In genomic region chr8:123443576-123443921, GRCm38 (mm10) we compare ENCODE assay signal across 8 mouse cellular contexts. TPM values are rescaled to one million over a fixed set of nuclear protein-coding genes. Genes with fewer than 3 reads are reported as not detected.
DNase-seq lines count a peak whose midpoint lies in the region; ATAC-seq lines count a peak whose summit lies in the region.

No protein-coding gene starts in this region.

- 47% methylated on average over 4 of the region's 4 CpGs for WGBS in neural tube, embryonic 11.5 days
- WGBS in forebrain, embryonic 12.5 days: 22% methylated on average over 4 of the region's 4 CpGs
- 10% methylated on average over 4 of the region's 4 CpGs for WGBS in large intestine, adult 2 months
- 29% methylated on average over 4 of the region's 4 CpGs for WGBS in neural tube, embryonic 13.5 days

- H3K27ac ChIP-seq in neural tube, embryonic 11.5 days (ENCODE audit: low read depth, low read length): no peak overlapping the region
- H3K27ac ChIP-seq in forebrain, embryonic 12.5 days: no peak overlapping the region
- peak overlapping the region; percentile 70 for H3K27ac ChIP-seq in neural tube, embryonic 13.5 days (replicated peaks)

- H3K4me2 ChIP-seq in neural tube, embryonic 11.5 days (ENCODE audit: low read depth): peak overlapping the region; percentile 63
- H3K4me2 ChIP-seq in forebrain, embryonic 12.5 days: peak overlapping the region; percentile 72
- peak overlapping the region; percentile 67 for H3K4me2 ChIP-seq in neural tube, embryonic 13.5 days

- no peaks in the 10 kb centered on the region for H3K36me3 ChIP-seq in neural tube, embryonic 11.5 days (ENCODE audit: control insufficient read depth, insufficient read depth, low read length)
- H3K36me3 ChIP-seq in forebrain, embryonic 12.5 days (replicated peaks): no peaks in the 10 kb centered on the region
- peaks cover 27% of the 10 kb centered on the region for H3K36me3 ChIP-seq in neural tube, embryonic 13.5 days

- no peak for DNase-seq in neural tube, embryonic 11.5 days (ENCODE audit: low spot score)
- no peak for DNase-seq in neural tube, embryonic 10.5 days (ENCODE audit: extremely low spot score, low spot score)
- DNase-seq in large intestine, adult 2 months (ENCODE audit: low read depth, low spot score): peak; percentile 33
- DNase-seq in left cerebral cortex, postnatal 14 days (ENCODE audit: low spot score in 2 of 2): no peak
- no peak for DNase-seq in spleen, adult 12 weeks (ENCODE audit: low spot score)
- no peak for DNase-seq in T-cell, adult 2 months (ENCODE audit: low spot score)

- H3K9me3 ChIP-seq in neural tube, embryonic 11.5 days (ENCODE audit: control insufficient read depth, low read length): no peaks in the 10 kb centered on the region
- no peaks in the 10 kb centered on the region for H3K9me3 ChIP-seq in forebrain, embryonic 12.5 days
- no peaks in the 10 kb centered on the region for H3K9me3 ChIP-seq in neural tube, embryonic 13.5 days

- no peak; the same call in 1 of the 2 replicates for ATAC-seq in neural tube, embryonic 11.5 days (ENCODE audit: insufficient read depth, low FRiP score, low TSS enrichment)
- ATAC-seq in forebrain, embryonic 12.5 days (ENCODE audit: low FRiP score): no peak
- no peak for ATAC-seq in neural tube, embryonic 13.5 days (ENCODE audit: low read depth)

- intact Hi-C loops in left cerebral cortex, postnatal 14 days (cut with DNase I): no loop called here

- peak overlapping the region; percentile 59 for H3K4me3 ChIP-seq in neural tube, embryonic 11.5 days (ENCODE audit: low read depth, low read length)
- H3K4me3 ChIP-seq in forebrain, embryonic 12.5 days (replicated peaks): peak overlapping the region; percentile 72
- H3K4me3 ChIP-seq in neural tube, embryonic 13.5 days: peak overlapping the region; percentile 54

- H3K4me1 ChIP-seq in neural tube, embryonic 11.5 days (ENCODE audit: control insufficient read depth, insufficient read depth, low read length): 0 out of 2 replicates have a peak, but pooled peaks cover 3% of the 10 kb centered on the region
- peaks cover 9% of the 10 kb centered on the region for H3K4me1 ChIP-seq in forebrain, embryonic 12.5 days
- peaks cover 12% of the 10 kb centered on the region for H3K4me1 ChIP-seq in neural tube, embryonic 13.5 days (replicated peaks)

- peak overlapping the region; percentile 80 for H3K9ac ChIP-seq in neural tube, embryonic 11.5 days (ENCODE audit: low read length)
- H3K9ac ChIP-seq in forebrain, embryonic 12.5 days: peak overlapping the region; percentile 75
- peak overlapping the region; percentile 83 for H3K9ac ChIP-seq in neural tube, embryonic 13.5 days

- H3K27me3 ChIP-seq in neural tube, embryonic 11.5 days (ENCODE audit: control insufficient read depth, insufficient read depth, low read length): no peaks in the 10 kb centered on the region
- H3K27me3 ChIP-seq in forebrain, embryonic 12.5 days: 0 out of 2 replicates have a peak, but pooled peaks cover 5% of the 10 kb centered on the region
- no peaks in the 10 kb centered on the region for H3K27me3 ChIP-seq in neural tube, embryonic 13.5 days

RNA-seq across cellular contexts. Expression of gene Def8, which starts 20.2 kb away (rescaled TPM):
- polyA plus RNA-seq in neural tube, embryonic 11.5 days (2014; fragmentation: Nextera tagmentation; extraction: Ambion mirVana): 36.5 and 41.7 TPM in 2 replicates
- 42.9 and 46.6 TPM in 2 replicates for polyA plus RNA-seq in forebrain, embryonic 12.5 days (2016; fragmentation: Nextera tagmentation; extraction: Ambion mirVana)
- 13.5 and 17.5 TPM in 2 replicates for polyA plus RNA-seq in large intestine, adult 2 months (2012; rRNA removed)
- polyA plus RNA-seq in neural tube, embryonic 13.5 days (2015; fragmentation: Nextera tagmentation; extraction: Ambion mirVana): 43.3 and 44.5 TPM in 2 replicates
- 10 to 100 TPM; 76.1 to 76.7 TPM for total RNA-seq in left cerebral cortex, postnatal 14 days (2021)

RNA-seq across cellular contexts. Expression of gene Tubb3, which starts 32.3 kb away (rescaled TPM):
- 872 and 1,012 TPM in 2 replicates for polyA plus RNA-seq in neural tube, embryonic 11.5 days (2014; fragmentation: Nextera tagmentation; extraction: Ambion mirVana)
- 827 and 897 TPM in 2 replicates for polyA plus RNA-seq in forebrain, embryonic 12.5 days (2016; fragmentation: Nextera tagmentation; extraction: Ambion mirVana)
- polyA plus RNA-seq in large intestine, adult 2 months (2012; rRNA removed): 9.3 and 10.6 TPM in 2 replicates
- 1,543 and 1,658 TPM in 2 replicates for polyA plus RNA-seq in neural tube, embryonic 13.5 days (2015; fragmentation: Nextera tagmentation; extraction: Ambion mirVana)
- total RNA-seq in left cerebral cortex, postnatal 14 days (2021): 100 to 1,000 TPM; 691 to 709 TPM

RNA-seq across cellular contexts. Expression of gene Afg3l1, which starts 34.2 kb away (rescaled TPM):
- polyA plus RNA-seq in neural tube, embryonic 11.5 days (2014; fragmentation: Nextera tagmentation; extraction: Ambion mirVana): 32.4 and 41.4 TPM in 2 replicates
- polyA plus RNA-seq in forebrain, embryonic 12.5 days (2016; fragmentation: Nextera tagmentation; extraction: Ambion mirVana): 69.7 and 71.1 TPM in 2 replicates
- 19.4 and 22.3 TPM in 2 replicates for polyA plus RNA-seq in large intestine, adult 2 months (2012; rRNA removed)
- 50.8 and 54.0 TPM in 2 replicates for polyA plus RNA-seq in neural tube, embryonic 13.5 days (2015; fragmentation: Nextera tagmentation; extraction: Ambion mirVana)
- total RNA-seq in left cerebral cortex, postnatal 14 days (2021): 10 to 100 TPM; 31.6 to 36.5 TPM

RNA-seq across cellular contexts. Expression of gene Mc1r, which starts 36.6 kb away (rescaled TPM):
- 0.20 TPM in 1 of 2 replicates, not detected in the other for polyA plus RNA-seq in neural tube, embryonic 11.5 days (2014; fragmentation: Nextera tagmentation; extraction: Ambion mirVana)
- 0.13 and 0.14 TPM in 2 replicates for polyA plus RNA-seq in forebrain, embryonic 12.5 days (2016; fragmentation: Nextera tagmentation; extraction: Ambion mirVana)
- polyA plus RNA-seq in large intestine, adult 2 months (2012; rRNA removed): not detected in 2 replicates
- 0.21 and 0.22 TPM in 2 replicates for polyA plus RNA-seq in neural tube, embryonic 13.5 days (2015; fragmentation: Nextera tagmentation; extraction: Ambion mirVana)
- under 1 TPM in 1 of 2 experiments, not detected in 1; 0.09 TPM for total RNA-seq in left cerebral cortex, postnatal 14 days (2021)

Comparison
In these comparisons a context has a peak if more than half of its experiments do, and no peak if none do; other contexts are left out.
1. RNA of gene Tubb3, which starts 32.3 kb away (polyA plus RNA-seq): 1,543 to 1,658 TPM in neural tube, embryonic 13.5 days, 872 to 1,012 TPM in neural tube, embryonic 11.5 days and 827 to 897 TPM in forebrain, embryonic 12.5 days; 9.3 to 10.6 TPM in large intestine, adult 2 months; every median in the first group is over 10 times any median in the second.
2. Peak in every context shown above with its lines, with median percentiles within 50 percentile points of each other: H3K4me2 ChIP-seq, H3K4me3 ChIP-seq and H3K9ac ChIP-seq.